Mouse (Mus musculus) Patski (cell line): ENCODE results near the gene Ascl5. TPM values are rescaled to one million over a fixed set of nuclear protein-coding genes. Genes with fewer than 3 reads are reported as not detected.

ENCODE experiments used
- ATAC-seq: fragments of 100-300 bp; one replicate; pipeline ENCODE4 v1.8.0; 2021
- CTCF ChIA-PET: fragments of 350-600 bp; sonication (Branson Sonifier 250); formaldehyde crosslinking; loops from one replicate; lab custom pipeline; 2022; ENCODE audit warnings: inconsistent platforms; lab: Charles Lee
- POLR2A ChIA-PET: fragments of 350-600 bp; sonication (Branson Sonifier 250); formaldehyde crosslinking; loops from one replicate; lab custom pipeline; 2022; ENCODE audit warnings: antibody characterized with exemption, inconsistent platforms; lab: Charles Lee
- DNase-seq: peaks from one replicate; pipeline ENCODE4 v3.0.0-alpha.2; 2011; ENCODE audit warnings: low read depth, low spot score
- H3K27me3 ChIP-seq: fragments of 371-371 bp; one replicate; pipeline ENCODE4 v1.5.1; 2021
- CTCF ChIP-seq: fragments of 100-300 bp; IDR thresholded peaks from one replicate; pipeline ENCODE4 v1.5.1; 2021
- in situ Hi-C: fragments of 300-500 bp; cut with MboI; formaldehyde crosslinking; loops from 3 replicates; pipeline ENCODE4 v1.11.1; 2018; ENCODE audit warnings: low pct_unique_long_range_greater_than_20kb, mixed read lengths
- polyA plus RNA-seq: library from polyadenylated mRNA; unstranded; gene quantifications from one replicate; pipeline ENCODE4 v1.2.3, GENCODE M21; 2021

Ascl5 gene
- polyA plus RNA-seq, result not detected

GRCm38 (mm10) chr1:136050312-136051012 is at the start of gene Ascl5:
Ascl5 (plus strand) TSS chr1:136050804.
- POLR2A ChIA-PET, result no interaction called here

GRCm38 (mm10) chr1:136001438-136001837 is 49.2 kb upstream of the Ascl5 start:
- no peak for TF ChIP-seq CTCF
- ChIA-PET CTCF (no interaction called here), POLR2A (no interaction called here)
- H3K27me3 ChIP-seq, result peaks cover 32% of the 10 kb centered on the region
- ATAC-seq (no peak), DNase-seq (no peak)
- in situ Hi-C loops, result no loop called here

More at GRCm38 (mm10) chr1:136050312-136051012, at the start of gene Ascl5:
- H3K27me3 ChIP-seq, result peaks cover 17% of the 10 kb centered on the region
- ATAC-seq, result no peak
- DNase-seq, result no peak
- in situ Hi-C loops, result no loop called here
- TF ChIP-seq CTCF, result no peak
- CTCF ChIA-PET, result interaction anchor here (1.2 to 3.4 kb wide), 5 partner anchors 8 to 125 kb away, joined by 3 to 13 read pairs (median 4); no protein-coding TSS in a partner anchor

DNA sequence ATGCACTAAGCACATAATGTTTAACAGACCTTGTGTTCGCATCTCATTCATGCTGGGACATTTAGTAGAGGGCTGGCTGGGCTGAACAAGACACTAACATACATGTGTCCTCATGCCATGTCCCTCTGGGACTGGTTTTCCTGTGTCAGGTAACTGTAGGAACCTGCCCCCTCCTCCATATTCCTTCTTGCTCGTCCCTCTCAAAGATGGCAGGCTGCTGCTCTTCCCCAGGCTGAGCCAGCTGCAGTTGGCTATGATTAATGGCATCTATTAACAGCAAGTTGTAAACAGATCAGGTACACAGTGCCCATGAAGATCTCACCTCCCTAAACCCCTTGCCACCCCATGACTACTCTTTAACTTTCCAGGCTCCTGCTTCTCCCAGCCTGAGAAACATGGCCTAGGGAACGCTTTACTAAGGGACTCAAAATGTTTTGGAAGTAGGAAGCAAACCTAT is 44.3 kb upstream of the Ascl5 start, which contains the start of gene Igfn1:
Igfn1 (minus strand) TSS at position 51 of the 457 bp plus-strand sequence.
- no peak for DNase-seq

DNA sequence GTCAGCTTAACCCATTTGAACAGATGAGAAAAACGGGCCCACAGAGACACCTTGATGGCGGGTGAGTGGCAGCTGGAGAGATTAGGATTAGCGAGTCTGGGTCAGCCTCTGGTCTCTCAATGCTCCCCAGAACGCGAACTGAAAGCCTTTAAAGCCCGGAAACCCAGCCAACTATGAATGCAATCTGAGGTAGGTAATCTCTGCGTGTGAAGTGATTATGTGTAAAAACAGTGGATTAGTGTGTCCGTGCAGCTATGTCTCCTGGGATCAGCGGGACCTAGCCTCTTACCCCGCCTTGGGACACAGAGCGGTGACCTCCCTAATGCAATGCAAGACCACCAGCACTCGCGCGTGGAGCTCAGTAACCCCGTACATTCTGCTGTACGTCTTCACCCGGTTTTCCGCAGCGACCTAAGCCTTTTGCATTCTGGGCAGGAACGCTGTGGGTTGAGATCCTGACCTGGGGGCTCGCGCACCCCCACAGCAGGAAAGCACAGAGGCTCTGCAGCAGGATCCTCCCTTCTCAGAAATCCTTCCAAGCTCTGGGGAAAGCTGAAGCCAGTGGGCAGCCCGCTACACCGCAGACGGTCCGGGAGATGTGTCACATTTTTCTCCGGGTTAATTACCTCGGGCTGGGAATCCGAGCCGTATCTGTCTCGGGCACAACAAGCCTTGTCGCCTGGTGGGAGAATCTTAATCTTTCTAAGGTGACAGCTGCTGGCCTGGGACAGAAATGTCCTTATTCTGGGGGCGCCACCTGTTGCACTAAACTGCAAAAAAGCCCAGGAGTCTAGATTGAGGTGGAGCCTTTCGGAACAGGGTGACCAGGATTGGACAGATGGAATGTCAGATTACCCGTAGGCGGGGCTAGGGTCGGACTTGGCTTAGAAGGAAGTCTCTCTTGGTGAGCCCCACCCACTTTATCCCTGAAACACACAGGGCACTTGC is 43.1 kb upstream of the Ascl5 start, which contains the start of gene Tmem9:
Tmem9 (plus strand) TSS at position 940 of the 948 bp plus-strand sequence.
- ChIA-PET CTCF (no interaction called here), POLR2A (no interaction called here)
- peaks cover under 1% of the 10 kb centered on the region for H3K27me3 ChIP-seq
- no peak for TF ChIP-seq CTCF
- DNase-seq, result peak; percentile 41
- ATAC-seq, result peak; percentile 95
- in situ Hi-C loops, result no loop called here

More for the DNA sequence above, 44.3 kb upstream of the Ascl5 start, which contains the start of gene Igfn1:
- POLR2A ChIA-PET, result no interaction called here
- TF ChIP-seq CTCF, result no peak
- H3K27me3 ChIP-seq, result peaks cover 9% of the 10 kb centered on the region
- ATAC-seq, result no peak
- CTCF ChIA-PET, result no interaction called here
- in situ Hi-C loops, result no loop called here

GRCm38 (mm10) chr1:136008159-136008533 is 42.5 kb upstream of the Ascl5 start:
- ChIA-PET POLR2A (no interaction called here), CTCF (no interaction called here)
- TF ChIP-seq CTCF, result no peak
- in situ Hi-C loops, result no loop called here
- no peak for DNase-seq
- no peak for ATAC-seq
- no peaks in the 10 kb centered on the region for H3K27me3 ChIP-seq

- no peak for TF ChIP-seq CTCF
- POLR2A ChIA-PET, result no interaction called here
- no peaks in the 10 kb centered on the region for H3K27me3 ChIP-seq
- in situ Hi-C loops, result no loop called here
- ATAC-seq, result no peak
- DNase-seq, result no peak
- CTCF ChIA-PET, result no interaction called here
Observed at GRCm38 (mm10) chr1:136010247-136010646, 40.4 kb upstream of the Ascl5 start.

- POLR2A ChIA-PET, result no interaction called here
- TF ChIP-seq CTCF, result no peak
- ATAC-seq, result no peak
- no peak for DNase-seq
- CTCF ChIA-PET, result interaction anchor here (0.8 to 0.9 kb wide), 2 partner anchors 9 to 32 kb away, joined by 3 to 4 read pairs; no protein-coding TSS in a partner anchor
- no peaks in the 10 kb centered on the region for H3K27me3 ChIP-seq
- in situ Hi-C loops, result no loop called here
Observed at GRCm38 (mm10) chr1:136013513-136013912, 37.1 kb upstream of the Ascl5 start.

DNA sequence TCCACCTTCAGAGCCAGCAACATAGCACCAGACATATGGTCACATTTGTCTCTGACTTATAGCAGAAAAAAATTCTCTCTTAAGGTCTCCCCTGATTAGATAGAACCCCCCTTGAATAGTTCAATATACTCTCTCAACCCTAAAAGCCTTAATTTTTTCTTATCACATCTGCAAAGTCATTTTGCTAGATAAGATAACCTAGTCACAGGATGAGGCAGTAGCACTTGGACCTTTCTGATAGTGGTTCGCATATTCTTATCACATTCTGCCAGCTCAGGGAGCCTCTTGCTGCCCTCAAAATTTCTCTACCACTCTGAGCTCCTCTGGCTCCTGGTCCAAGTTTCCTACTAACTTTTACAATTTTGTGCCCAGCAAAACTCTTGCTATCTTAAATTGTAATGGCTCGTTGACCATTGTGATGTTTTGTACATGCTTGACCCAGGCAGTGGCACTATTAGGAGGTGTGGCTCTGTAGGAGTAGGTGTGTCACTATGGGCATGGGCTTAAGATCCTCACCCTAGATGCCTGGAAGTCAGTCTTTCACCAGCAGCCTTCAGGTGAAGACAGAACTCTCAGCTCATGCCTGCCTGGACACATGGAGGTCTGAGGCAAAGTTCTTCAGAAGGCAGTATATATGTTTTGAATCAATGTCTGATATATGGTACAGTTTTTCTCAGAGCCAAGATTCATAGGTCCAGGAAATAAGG is 35.7 kb upstream of the Ascl5 start:
- TF ChIP-seq CTCF, result no peak
- in situ Hi-C loops, result no loop called here
- no peaks in the 10 kb centered on the region for H3K27me3 ChIP-seq
- ATAC-seq (no peak), DNase-seq (no peak)
- ChIA-PET POLR2A (no interaction called here), CTCF (interaction anchor here (1.8 kb wide), 1 partner anchor 31 kb away, joined by 5 read pairs; no protein-coding TSS in a partner anchor)

- ATAC-seq (no peak), DNase-seq (no peak)
- ChIA-PET CTCF (interaction anchor here (1.2 to 1.6 kb wide), 2 partner anchors 29 to 72 kb away, joined by 4 read pairs; no protein-coding TSS in a partner anchor), POLR2A (no interaction called here)
- TF ChIP-seq CTCF, result no peak
- in situ Hi-C loops, result no loop called here
- no peaks in the 10 kb centered on the region for H3K27me3 ChIP-seq
Observed at GRCm38 (mm10) chr1:136017307-136017706, 33.3 kb upstream of the Ascl5 start.

GRCm38 (mm10) chr1:136017907-136018313 is 32.7 kb upstream of the Ascl5 start:
- TF ChIP-seq CTCF, result no peak
- POLR2A ChIA-PET, result interaction anchor here (1.0 kb wide), 1 partner anchor 18 kb away, joined by 3 read pairs; no protein-coding TSS in a partner anchor
- ATAC-seq, result peak; percentile 98
- CTCF ChIA-PET, result interaction anchor here (1.2 to 1.6 kb wide), 3 partner anchors 28 to 72 kb away, joined by 3 to 4 read pairs (median 4); no protein-coding TSS in a partner anchor
- DNase-seq, result peak; percentile 72
- in situ Hi-C loops, result no loop called here
- no peaks in the 10 kb centered on the region for H3K27me3 ChIP-seq
